Mouse (Mus musculus) cerebellum, postnatal 14 days (tissue): ENCODE measurements around the gene Fes.
"Not testable (repeated sequence)": the region's sequence is repeated elsewhere in the genome, so short reads cannot be mapped to it uniquely, and the experiment has no call there.

Source experiments
- DNase-seq, 2 experiments: peaks; one replicate each; pipeline ENCODE4 v3.0.0; 2021; ENCODE audit warnings: mixed read lengths in 2 of 2

Gene Fes

DNA sequence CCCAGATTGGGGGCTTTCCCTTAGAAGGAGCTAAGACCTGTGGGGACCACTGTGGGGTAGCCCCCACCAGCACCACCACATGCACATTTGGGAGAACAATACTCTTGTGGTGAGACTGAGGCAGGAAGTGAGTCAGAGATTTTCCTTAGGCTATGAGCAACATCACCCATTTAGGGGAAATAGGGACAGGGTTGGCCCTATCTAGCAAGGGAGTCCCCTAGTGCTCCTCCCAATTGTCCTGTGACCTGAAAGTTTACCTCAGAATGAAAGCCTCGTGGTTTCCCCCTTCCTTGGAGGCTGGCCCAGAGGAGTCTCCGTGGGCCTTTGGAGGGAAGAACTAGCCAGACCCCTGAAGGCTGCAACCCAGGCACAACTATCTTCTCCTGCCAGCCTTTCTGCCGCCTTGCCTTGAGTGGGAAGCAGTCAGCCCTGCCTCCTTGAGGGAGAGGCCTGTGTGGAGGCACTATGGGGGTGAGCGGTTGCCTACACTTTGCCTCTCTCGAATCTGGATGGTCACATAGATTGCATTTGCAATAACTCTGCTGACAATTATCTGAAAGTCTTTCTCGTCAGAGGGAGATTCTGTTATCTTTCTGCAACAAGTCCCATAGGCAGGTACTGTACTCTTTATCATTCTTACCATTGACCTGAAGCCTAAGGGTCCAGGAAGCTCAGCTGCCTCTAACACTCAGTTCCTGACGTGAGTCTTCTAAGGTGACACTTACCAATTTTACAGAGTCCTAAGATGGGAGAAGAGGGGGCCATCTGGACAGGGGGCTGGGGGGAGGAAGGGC is 16.6 kb upstream of the Fes start:
- DNase-seq = no peak

DNA sequence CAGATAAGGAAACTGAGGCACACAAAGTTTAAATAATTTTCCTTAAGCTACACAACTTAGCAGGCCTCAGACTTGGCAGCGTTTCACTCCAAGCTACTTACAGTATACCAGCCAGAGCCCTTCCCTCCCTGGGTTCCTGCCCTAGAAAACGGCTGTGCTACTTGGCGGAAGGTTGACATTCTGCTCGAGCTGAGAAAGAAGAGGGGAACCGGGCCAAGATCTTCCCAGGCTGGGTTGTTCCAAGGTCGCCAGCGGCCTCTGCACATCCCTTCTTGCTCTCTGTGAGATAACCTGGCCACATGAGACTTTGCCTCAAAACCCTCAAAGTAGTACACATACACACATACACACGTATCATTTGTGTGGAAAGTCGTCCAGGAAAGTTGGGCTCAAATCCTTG is 15.8 kb upstream of the Fes start:
- DNase-seq = peak; percentile 87 to 89

- DNase-seq = peak; percentile 77 to 81
These were observed 15.0 kb upstream of the Fes start for GRCm38 (mm10) chr7:80402651-80403321.

DNA sequence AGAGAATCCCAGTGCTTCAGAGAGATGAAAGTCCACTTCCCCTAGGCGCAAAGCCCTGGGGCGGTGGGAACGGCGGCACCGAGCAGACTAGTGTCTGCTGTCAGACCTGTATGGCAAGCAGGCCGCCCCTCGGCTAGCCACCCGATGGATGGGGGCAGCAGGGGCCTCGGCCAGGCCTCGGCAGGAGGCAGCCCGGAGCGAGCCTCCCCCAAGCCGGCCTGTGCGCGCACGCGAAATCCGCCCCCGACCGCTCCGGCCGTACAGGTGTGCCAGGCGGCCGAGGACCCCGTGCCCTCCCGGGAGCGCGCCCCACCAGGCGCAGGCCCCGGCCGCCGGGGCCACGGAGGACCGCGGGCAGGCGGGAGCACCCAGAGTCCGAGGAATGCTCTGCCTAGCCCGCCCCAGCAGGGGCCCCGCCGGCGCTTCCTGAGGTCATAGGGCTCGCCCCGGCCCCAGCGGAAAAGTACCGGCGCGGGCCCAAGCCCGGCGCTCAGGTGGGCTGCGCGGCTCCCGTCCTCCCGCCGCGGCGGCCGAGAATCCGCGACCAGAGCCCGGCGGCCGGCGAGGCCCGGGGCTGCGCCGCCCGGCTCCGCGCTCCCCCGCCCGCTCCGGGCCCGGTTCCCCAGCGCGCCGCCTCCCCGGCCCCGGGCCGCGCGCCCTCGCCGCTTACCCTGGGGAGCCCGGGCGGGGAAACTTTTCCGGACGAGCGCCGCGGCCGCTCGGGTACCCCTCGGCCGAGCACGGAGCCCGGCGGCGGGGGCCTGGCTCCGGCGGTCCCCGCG is 14.3 kb upstream of the Fes start:
- peak; percentile 68 to 69 for DNase-seq

GRCm38 (mm10) chr7:80401041-80401859 is 13.5 kb upstream of the Fes start:
- DNase-seq = no peak

DNA sequence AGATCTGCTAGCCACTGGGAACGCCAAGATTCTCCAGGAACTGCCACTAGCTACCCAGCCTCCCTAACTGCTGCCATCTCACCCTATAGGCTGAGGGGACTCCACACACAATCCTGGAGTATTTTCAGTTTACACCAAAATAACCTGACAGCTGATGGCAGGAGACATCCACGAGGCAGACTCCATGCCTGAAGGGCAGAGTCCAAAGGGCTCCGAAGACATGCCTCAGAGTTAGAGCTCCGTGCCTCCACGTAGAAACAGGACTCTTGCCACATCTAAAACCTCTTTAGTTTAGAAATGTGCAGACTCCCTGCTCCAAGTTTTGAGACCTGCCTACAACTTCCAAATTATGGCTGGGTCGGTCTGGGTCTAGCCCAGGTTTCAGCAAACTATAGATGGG is 12.8 kb upstream of the Fes start:
- no peak for DNase-seq

GRCm38 (mm10) chr7:80400099-80400498 is 12.4 kb upstream of the Fes start:
- peak; percentile 86 to 89 for DNase-seq

- DNase-seq = peak; percentile 39 to 42
These were observed 11.1 kb upstream of the Fes start for GRCm38 (mm10) chr7:80398654-80399444.

DNA sequence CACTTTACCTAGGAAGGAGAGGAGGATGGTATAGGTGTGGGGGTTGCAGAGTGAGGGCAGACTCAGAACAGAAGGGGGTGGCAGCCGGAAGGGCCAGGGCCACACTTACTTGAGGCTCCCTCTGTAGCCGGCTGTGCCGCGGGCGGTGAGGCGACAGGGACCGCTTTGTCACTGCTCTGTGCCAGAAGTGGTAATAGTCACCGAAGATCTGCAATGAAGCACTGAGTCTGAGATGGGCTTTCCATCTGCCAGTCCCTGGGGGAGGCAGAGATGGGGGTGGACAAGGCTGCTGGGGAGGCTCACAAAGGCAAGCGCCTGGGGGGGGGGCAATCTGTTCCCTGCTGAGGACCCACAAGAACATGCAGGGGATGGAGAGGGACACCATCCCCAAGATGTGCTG is 10.2 kb upstream of the Fes start:
- no peak for DNase-seq

GRCm38 (mm10) chr7:80396427-80396826 is 8.7 kb upstream of the Fes start:
- DNase-seq = not testable (repeated sequence)

DNA sequence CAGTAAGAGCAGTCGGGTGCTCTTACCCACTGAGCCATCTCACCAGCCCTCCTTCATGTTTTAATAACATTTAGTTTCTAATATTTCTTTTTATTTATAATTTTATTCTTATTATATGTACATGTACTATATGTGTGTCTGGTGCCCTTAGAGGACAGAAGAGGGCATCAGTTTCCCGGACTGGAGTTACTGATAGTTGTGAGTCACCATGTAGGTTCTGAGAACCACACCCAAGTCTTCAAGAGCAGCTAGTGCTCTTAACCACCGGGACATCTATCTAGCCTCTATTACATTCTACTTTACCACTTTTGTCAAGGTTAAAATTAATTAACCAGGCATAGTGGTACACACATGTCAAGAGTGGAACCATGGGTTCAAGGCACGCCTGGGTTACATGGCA is 6.9 kb upstream of the Fes start:
- no peak for DNase-seq

GRCm38 (mm10) chr7:80392119-80392518 is 4.4 kb upstream of the Fes start:
- DNase-seq = no peak

DNA sequence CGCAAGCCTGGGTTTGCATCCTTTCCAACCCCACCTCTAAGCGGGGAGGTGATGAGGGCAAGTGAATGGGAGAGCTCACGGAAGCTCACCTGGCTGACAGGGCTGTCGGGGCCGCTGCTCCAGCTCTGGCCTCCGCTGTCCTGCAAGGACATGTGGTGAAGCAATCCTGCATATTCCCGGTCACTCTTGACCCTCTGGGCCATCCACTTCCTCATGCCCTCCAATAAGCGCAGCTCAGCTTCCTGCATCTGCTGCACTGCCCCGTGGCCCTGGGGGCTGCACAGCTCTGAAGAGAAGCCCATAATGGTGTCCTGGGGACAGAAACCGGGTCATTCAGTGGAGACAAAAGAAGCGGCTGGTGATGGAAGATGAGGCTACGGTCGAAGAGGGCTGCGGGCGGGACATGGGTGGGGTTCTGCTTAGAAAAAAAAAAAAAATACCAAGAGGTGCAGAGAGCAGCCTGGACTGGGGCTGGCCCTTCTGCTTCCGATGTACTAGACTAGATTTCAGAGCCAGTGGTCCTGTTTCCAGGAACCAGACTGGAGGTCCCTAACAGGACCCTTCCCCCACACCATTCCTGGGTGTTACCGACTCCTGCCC is 613 bp downstream of the Fes start:
- DNase-seq = no peak

DNA sequence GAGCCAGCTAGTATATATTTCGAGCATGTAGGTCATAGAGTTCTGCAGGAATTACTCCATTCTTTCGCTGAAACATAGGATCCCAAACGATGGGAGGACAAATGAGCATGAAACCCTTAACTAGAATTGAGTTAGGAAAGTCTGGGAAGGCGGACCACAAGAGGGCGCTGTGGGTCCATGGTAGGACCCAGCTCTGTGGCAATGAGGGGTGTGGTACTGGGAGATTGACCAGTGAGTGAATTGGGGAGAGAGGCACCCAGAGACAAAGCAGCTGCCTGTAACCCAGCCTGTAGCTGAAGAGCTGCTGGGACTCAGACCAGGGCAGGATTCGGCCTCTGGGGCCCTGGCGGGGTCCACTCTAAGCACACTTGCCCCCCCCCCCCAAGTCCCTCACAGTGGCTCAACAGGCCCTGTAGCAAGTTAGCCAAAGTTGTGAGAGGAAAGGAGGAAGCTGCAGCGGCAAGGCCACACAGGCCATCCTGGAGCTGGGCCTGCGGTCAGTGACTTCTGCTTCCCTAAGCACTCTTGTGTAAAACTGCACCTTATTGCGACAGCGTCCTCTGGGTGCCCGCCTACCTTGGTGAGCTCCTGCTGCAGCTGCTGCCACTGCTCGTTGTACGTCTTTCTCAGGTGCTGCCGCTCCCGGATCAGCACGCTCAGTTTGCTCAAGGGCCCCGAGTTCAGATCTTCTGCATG is 1.4 kb downstream of the Fes start:
- peak; percentile 96 to 99 for DNase-seq

DNA sequence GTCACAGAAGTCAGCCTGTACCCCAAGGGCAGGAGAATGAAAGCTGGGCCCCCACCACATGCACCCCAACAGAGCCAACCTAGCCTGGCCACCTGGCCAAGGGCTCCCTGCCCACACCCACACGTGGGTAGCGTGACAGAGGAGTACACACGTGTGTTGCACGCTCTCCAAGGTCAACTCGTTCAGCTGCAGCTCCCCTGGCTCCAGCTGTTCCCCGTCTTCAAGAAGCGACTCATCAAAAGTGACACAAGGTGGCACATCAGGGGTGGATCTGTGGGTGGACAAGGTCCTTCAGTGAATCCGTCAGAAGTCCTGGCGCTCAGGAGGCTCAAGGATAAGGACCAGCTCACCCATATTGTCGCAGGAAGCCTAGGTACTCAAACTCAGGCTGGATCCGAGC is 4.8 kb downstream of the Fes start:
- no peak for DNase-seq

- peak; percentile 49 to 69 for DNase-seq
These were observed 8.2 kb downstream of the Fes start for GRCm38 (mm10) chr7:80379531-80379930.

- DNase-seq = peak; percentile 85 to 92
These were observed 10.3 kb downstream of the Fes start for GRCm38 (mm10) chr7:80377471-80377870.

DNA sequence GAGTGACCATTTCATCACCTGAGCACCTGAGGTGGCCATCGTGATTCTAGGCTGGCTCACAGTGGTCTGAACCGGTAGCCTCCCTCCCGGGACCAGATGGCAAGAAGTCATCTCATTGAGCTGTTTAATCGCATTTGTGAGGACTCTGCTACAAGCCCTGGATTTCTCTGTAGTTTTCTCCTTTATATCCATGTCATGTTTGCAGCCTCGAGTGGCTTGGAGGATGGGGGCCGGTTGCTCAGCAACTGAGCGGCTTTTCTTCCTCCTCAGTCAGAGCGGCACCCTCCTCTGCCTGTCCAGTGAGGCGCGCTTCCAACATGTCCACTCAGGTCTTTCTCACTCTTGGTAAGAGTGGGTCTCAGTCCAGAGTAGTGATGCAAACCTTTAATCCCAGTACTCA is 11.6 kb downstream of the Fes start:
- no peak for DNase-seq

DNA sequence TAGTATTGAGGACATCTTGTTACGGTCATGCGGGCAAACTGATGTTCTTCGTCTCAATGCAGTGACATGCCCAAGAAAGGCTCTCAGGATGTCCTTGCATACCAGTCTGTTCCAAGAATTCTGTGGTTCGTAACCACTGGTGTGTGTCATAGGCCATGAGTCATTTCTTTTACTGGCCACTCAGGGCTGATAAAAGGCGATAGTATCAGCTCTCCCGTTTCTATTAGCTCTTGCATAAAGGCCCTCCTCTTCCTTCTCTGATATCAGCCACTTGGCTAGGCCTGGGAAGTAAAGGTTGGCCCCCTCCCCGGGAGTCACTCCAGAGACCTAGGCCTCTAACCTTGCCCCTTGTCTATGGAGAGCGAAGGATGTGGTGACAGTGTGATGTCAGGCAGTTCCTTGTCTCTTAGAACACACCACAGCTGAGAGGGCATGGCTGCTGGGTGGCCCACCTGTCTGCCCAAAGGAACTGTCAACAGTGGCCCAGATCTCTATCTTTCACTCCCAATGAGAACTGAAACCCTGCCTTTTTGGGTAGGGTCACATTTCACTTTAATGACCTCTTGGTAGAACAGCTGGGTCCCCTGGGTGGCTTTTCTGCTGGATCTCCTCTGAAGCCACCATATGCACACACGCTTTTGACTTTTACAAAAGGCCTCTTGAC is 12.2 kb downstream of the Fes start:
- no peak for DNase-seq

DNA sequence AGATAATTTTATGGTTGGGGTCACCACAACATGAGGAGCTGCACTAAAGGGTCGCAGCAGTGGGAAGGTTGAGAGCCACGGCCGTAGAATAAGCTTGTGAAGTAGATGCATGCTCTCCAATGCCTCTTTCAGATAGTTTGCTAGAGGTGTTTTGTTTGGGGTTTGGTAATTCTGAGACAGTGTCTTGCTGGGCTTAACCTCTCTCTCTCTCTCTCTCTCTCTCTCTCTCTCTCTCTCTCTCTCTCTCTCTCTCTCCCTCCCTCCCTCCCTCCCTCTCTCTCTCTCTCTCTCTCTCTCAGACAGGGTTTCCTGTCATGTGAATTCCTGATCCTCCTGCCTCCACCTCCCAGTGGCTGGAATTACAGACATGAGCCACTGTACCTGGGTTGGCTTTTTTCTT is 13.0 kb downstream of the Fes start:
- DNase-seq = no peak
